Mouse (Mus musculus): ENCODE data around the gene Rnase1. TPM values are rescaled to one million over a fixed set of nuclear protein-coding genes. Genes with fewer than 3 reads are reported as not detected.

Rnase1 gene
- total and polyA plus RNA-seq, 2 experiments from 2014 or later, result 0.16 to 1.6 TPM

GRCm38 (mm10) chr14:51128775-51129623 lies 17.6 kb downstream of the Rnase1 start:
- 0 out of 2 replicates have a peak, but pooled peaks cover 3% of the 10 kb centered on the region for H3K9me3 ChIP-seq (ENCODE audit: low read length)
- H3K27ac ChIP-seq, result no peak overlapping the region
- H3K9ac ChIP-seq (replicated peaks; ENCODE audit: low read length), result no peak overlapping the region
- H3K27me3 ChIP-seq (ENCODE audit: insufficient read depth, low read length), result no peaks in the 10 kb centered on the region
- no peak overlapping the region for H3K4me2 ChIP-seq (ENCODE audit: low read depth, low read length)
- no peaks in the 10 kb centered on the region for H3K4me1 ChIP-seq (ENCODE audit: insufficient read depth, low read length)
- H3K36me3 ChIP-seq (ENCODE audit: insufficient read depth, low read length), result no peaks in the 10 kb centered on the region
- H3K4me3 ChIP-seq (ENCODE audit: low read length), result no peak overlapping the region
- ATAC-seq (no peak), DNase-seq (ENCODE audit: low spot score) (no peak)
- no peak for TF ChIP-seq CTCF (IDR thresholded peaks at IDR 0.05; ENCODE audit: low read depth)
- WGBS, result 85% methylated on average over 9 of the region's 9 CpGs

DNA sequence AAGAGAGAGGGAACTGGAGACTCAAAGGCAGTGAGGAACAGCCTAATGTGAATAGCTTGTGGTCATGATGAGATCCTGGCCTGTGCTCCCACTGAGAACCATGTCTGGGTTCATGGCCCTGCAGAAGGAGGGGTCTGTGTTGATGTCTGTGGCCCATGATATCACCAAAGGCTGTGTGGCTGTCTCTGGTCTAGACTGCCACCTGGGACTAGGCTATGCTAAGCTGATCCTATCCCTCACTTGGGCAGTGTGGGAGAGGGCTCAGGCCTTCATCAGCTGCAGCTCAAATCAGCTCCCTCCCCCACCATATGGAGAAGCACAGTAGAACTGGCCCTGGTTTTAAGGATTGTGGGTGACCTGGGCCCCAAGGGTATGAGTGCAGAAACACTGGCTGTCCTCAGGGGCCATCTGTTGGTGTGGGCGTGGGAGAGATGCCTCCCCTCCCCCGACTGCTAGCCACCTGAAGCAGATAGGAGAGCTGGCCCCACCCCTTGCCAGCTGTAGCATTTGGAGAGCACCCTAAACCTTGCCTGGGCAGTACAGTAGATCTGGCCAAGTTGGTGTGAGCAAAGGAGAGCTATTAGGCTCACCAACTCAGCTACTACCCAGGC lies 18.8 kb downstream of the Rnase1 start:
- H3K9ac ChIP-seq (replicated peaks; ENCODE audit: low read length), result no peak overlapping the region
- no peaks in the 10 kb centered on the region for H3K36me3 ChIP-seq (ENCODE audit: insufficient read depth, low read length)
- H3K4me2 ChIP-seq (ENCODE audit: low read depth, low read length), result no peak overlapping the region
- no peak overlapping the region for H3K4me3 ChIP-seq (ENCODE audit: low read length)
- WGBS, result 66% methylated on average over 2 of the region's 2 CpGs
- H3K27me3 ChIP-seq (ENCODE audit: insufficient read depth, low read length), result no peaks in the 10 kb centered on the region
- no peaks in the 10 kb centered on the region for H3K4me1 ChIP-seq (ENCODE audit: insufficient read depth, low read length)
- H3K27ac ChIP-seq, result no peak overlapping the region
- TF ChIP-seq CTCF (IDR thresholded peaks at IDR 0.05; ENCODE audit: low read depth), result no peak
- 0 out of 2 replicates have a peak, but pooled peaks cover 3% of the 10 kb centered on the region for H3K9me3 ChIP-seq (ENCODE audit: low read length)
- ATAC-seq (no peak), DNase-seq (ENCODE audit: low spot score) (no peak)

GRCm38 (mm10) chr14:51125684-51126083 lies 20.9 kb downstream of the Rnase1 start:
- ATAC-seq (no peak), DNase-seq (ENCODE audit: low spot score) (no peak)
- 90% methylated on average over 6 of the region's 6 CpGs for WGBS
- Histone ChIP-seq H3K4me3 (ENCODE audit: low read length) (no peak overlapping the region), H3K4me2 (ENCODE audit: low read depth, low read length) (no peak overlapping the region), H3K9me3 (ENCODE audit: low read length) (0 out of 2 replicates have a peak, but pooled peaks cover 3% of the 10 kb centered on the region), H3K9ac (replicated peaks; ENCODE audit: low read length) (no peak overlapping the region), H3K36me3 (ENCODE audit: insufficient read depth, low read length) (no peaks in the 10 kb centered on the region), H3K27me3 (ENCODE audit: insufficient read depth, low read length) (no peaks in the 10 kb centered on the region), H3K27ac (no peak overlapping the region), H3K4me1 (ENCODE audit: insufficient read depth, low read length) (no peaks in the 10 kb centered on the region)
- TF ChIP-seq CTCF (IDR thresholded peaks at IDR 0.05; ENCODE audit: low read depth), result no peak

DNA sequence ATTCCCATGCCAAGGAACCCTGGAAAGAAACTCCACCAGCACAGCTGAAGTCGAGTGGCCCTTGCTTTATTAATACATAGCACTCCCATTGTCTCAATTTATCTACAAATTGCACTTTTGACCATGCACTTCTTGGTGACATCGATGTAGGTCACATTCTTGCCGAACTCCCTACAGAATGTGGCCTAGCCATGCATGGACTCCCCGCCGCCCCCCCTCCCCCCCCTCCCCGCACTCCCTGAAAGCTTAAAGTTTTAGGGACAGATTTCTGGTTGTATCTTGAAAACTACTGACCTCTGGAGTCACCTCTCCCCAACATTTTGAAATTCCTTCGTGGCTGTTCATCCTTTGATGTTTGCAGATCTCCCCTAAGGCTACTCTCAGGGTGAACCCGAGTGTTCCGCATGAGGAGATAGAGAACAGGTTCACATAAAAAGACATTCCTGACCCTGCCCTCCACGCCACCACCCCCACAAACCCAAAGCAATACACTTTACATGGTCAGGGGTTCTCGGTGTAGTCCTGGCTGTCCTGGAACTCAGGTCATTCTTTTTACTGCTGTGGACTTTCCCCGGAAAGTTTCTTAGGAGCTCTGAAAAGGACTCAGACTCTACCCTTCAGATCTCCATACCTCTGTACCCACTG lies 32.5 kb downstream of the Rnase1 start, which contains the start of gene Eddm3b:
Gene Eddm3b (plus strand): TSS at position 511 of the 645 bp plus-strand sequence.
- Histone ChIP-seq H3K9me3 (ENCODE audit: low read length) (no peaks in the 10 kb centered on the region), H3K4me3 (ENCODE audit: low read length) (no peak within 1 kb of the TSS), H3K36me3 (ENCODE audit: insufficient read depth, low read length) (no peaks in the 10 kb centered on the region), H3K27me3 (ENCODE audit: insufficient read depth, low read length) (no peaks in the 10 kb centered on the region), H3K4me2 (ENCODE audit: low read depth, low read length) (no peak within 1 kb of the TSS), H3K4me1 (ENCODE audit: insufficient read depth, low read length) (no peaks in the 10 kb centered on the region), H3K27ac (no peak within 1 kb of the TSS), H3K9ac (replicated peaks; ENCODE audit: low read length) (no peak within 1 kb of the TSS)
- WGBS, result 44% methylated on average over 12 of the region's 12 CpGs
- no peak for TF ChIP-seq CTCF (IDR thresholded peaks at IDR 0.05; ENCODE audit: low read depth)
- DNase-seq (ENCODE audit: low spot score), result no peak
- ATAC-seq, result no peak

DNA sequence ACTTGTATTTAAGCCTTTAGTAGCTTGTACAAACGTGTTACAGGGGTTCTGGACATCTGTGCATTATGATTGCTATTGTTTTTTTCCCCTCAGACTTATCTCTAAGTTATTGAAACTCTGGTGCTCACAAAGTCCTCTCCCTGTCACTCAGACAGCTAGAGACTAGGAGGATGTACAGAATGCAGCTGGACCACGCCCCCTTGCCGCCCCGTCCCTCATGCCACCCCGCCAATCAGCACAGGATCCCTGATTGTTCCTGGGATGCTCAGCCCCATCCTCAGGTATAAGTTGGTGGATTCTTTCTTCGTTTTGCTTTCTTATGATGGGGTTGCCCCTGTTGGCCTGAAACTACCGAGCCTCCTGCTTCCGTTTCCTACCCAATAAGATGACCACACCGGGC lies 33.1 kb downstream of the Rnase1 start:
- Histone ChIP-seq H3K27ac (no peak overlapping the region), H3K27me3 (ENCODE audit: insufficient read depth, low read length) (no peaks in the 10 kb centered on the region), H3K4me2 (ENCODE audit: low read depth, low read length) (no peak overlapping the region), H3K36me3 (ENCODE audit: insufficient read depth, low read length) (no peaks in the 10 kb centered on the region), H3K9ac (replicated peaks; ENCODE audit: low read length) (no peak overlapping the region), H3K4me3 (ENCODE audit: low read length) (no peak overlapping the region), H3K4me1 (ENCODE audit: insufficient read depth, low read length) (no peaks in the 10 kb centered on the region), H3K9me3 (ENCODE audit: low read length) (no peaks in the 10 kb centered on the region)
- 39% methylated on average over 9 of the region's 9 CpGs for WGBS
- no peak for TF ChIP-seq CTCF (IDR thresholded peaks at IDR 0.05; ENCODE audit: low read depth)
- ATAC-seq (no peak), DNase-seq (ENCODE audit: low spot score) (no peak)

DNA sequence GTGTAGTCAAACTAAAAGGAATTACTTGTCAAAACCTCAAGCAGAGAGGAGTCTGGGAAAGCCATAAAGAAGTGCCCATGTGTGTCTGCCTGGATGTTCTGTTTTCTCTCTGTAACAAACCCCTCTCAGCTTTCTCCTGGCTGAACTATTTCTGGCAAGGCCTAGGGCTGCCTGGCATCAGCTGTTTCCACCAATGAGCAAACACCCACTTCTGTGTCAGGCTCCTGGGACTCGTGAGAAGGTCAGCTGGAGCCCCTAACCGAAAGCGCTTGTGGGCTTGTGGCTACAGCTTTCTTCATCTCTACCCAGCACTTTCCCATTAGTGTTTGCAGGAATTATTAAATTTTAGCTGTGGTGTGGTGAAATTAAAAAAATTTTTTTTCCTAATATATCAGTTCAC lies 34.6 kb downstream of the Rnase1 start:
- Histone ChIP-seq H3K4me2 (ENCODE audit: low read depth, low read length) (no peak overlapping the region), H3K4me3 (ENCODE audit: low read length) (no peak overlapping the region), H3K9ac (replicated peaks; ENCODE audit: low read length) (no peak overlapping the region), H3K4me1 (ENCODE audit: insufficient read depth, low read length) (no peaks in the 10 kb centered on the region), H3K9me3 (ENCODE audit: low read length) (no peaks in the 10 kb centered on the region), H3K36me3 (ENCODE audit: insufficient read depth, low read length) (no peaks in the 10 kb centered on the region), H3K27me3 (ENCODE audit: insufficient read depth, low read length) (no peaks in the 10 kb centered on the region), H3K27ac (no peak overlapping the region)
- WGBS, result 65% methylated on average over 3 of the region's 3 CpGs
- ATAC-seq (no peak), DNase-seq (ENCODE audit: low spot score) (no peak)
- no peak for TF ChIP-seq CTCF (IDR thresholded peaks at IDR 0.05; ENCODE audit: low read depth)

Measured in hindbrain, postnatal 0 days (tissue).